Mouse (Mus musculus) left cerebral cortex, adult 11 months (tissue): ENCODE data around the gene Lamc3.

Experiments used
- DNase-seq: peaks from one replicate; pipeline ENCODE4 v3.0.0; 2022; ENCODE audit warnings: low spot score

Lamc3 gene

GRCm38 (mm10) chr2:31935054-31935453 lies 48.0 kb downstream of the Lamc3 start:
- no peak for DNase-seq

- DNase-seq, result no peak
Measured at GRCm38 (mm10) chr2:31938298-31938697, 51.2 kb downstream of the Lamc3 start.

- no peak for DNase-seq
Measured at GRCm38 (mm10) chr2:31943011-31943410, 55.9 kb downstream of the Lamc3 start.

- DNase-seq, result no peak
Measured at GRCm38 (mm10) chr2:31945580-31945979, 58.5 kb downstream of the Lamc3 start.

GRCm38 (mm10) chr2:31948392-31948791 lies 61.3 kb downstream of the Lamc3 start:
- no peak for DNase-seq

GRCm38 (mm10) chr2:31948801-31949200 lies 61.7 kb downstream of the Lamc3 start:
- DNase-seq, result no peak

- no peak for DNase-seq
Measured at GRCm38 (mm10) chr2:31950058-31950871, 63.2 kb downstream of the Lamc3 start, which contains the start of gene Aif1l. TSS of gene Aif1l (plus strand) at chr2:31950139.

- DNase-seq, result no peak
Measured at GRCm38 (mm10) chr2:31950966-31951365, 63.9 kb downstream of the Lamc3 start.

- DNase-seq, result no peak
Measured at GRCm38 (mm10) chr2:31952236-31952635, 65.1 kb downstream of the Lamc3 start.

- no peak for DNase-seq
Measured at GRCm38 (mm10) chr2:31952725-31953124, 65.6 kb downstream of the Lamc3 start.

- no peak for DNase-seq
Measured at GRCm38 (mm10) chr2:31953687-31954086, 66.6 kb downstream of the Lamc3 start.

GRCm38 (mm10) chr2:31954779-31955181 lies 67.7 kb downstream of the Lamc3 start:
- no peak for DNase-seq

GRCm38 (mm10) chr2:31955686-31956085 lies 68.6 kb downstream of the Lamc3 start:
- no peak for DNase-seq

GRCm38 (mm10) chr2:31957211-31957610 lies 70.1 kb downstream of the Lamc3 start:
- DNase-seq, result no peak

GRCm38 (mm10) chr2:31960986-31961385 lies 73.9 kb downstream of the Lamc3 start:
- DNase-seq, result no peak

GRCm38 (mm10) chr2:31961791-31962222 lies 74.7 kb downstream of the Lamc3 start:
- DNase-seq, result no peak

- DNase-seq, result peak; percentile 67
Measured at GRCm38 (mm10) chr2:31962501-31963224, 75.6 kb downstream of the Lamc3 start.

GRCm38 (mm10) chr2:31963491-31963890 lies 76.4 kb downstream of the Lamc3 start:
- DNase-seq, result no peak

GRCm38 (mm10) chr2:31964191-31964590 lies 77.1 kb downstream of the Lamc3 start:
- no peak for DNase-seq

GRCm38 (mm10) chr2:31965110-31965509 lies 78.0 kb downstream of the Lamc3 start:
- DNase-seq, result no peak

GRCm38 (mm10) chr2:31966801-31967200 lies 79.7 kb downstream of the Lamc3 start:
- no peak for DNase-seq

- DNase-seq, result no peak
Measured at GRCm38 (mm10) chr2:31972589-31972988, 85.5 kb downstream of the Lamc3 start.

- DNase-seq, result peak; percentile 99
Measured at GRCm38 (mm10) chr2:31974141-31974808, 87.2 kb downstream of the Lamc3 start, which contains the start of gene Nup214. TSS of gene Nup214 (plus strand) at chr2:31974436.
